Mouse (Mus musculus): Measurements from ENCODE around the gene Muc1.

Muc1 gene

DNA sequence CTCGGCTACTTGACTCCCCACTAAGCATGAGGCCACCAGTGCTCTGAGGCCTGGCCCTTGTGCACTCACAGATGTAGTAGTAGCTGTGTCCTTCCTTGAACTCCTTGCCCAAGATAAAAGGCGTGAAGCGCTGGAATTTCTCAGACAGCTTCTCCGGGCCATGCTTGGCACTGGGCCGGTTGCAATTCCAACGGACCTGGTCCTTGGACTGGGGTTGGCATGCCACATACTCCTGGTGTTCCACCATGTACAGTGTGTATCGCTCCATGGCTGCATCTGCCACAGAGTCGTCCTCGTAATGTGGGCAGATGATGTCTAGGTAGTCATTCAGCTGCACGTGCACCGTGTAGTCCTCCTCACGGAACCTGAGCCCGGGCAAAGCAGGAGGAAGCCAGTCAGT lies 47.2 kb downstream of the Muc1 start:
- DNase-seq, result no peak

GRCm38 (mm10) chr3:89277281-89278021 lies 48.6 kb downstream of the Muc1 start:
- DNase-seq, result no peak

DNA sequence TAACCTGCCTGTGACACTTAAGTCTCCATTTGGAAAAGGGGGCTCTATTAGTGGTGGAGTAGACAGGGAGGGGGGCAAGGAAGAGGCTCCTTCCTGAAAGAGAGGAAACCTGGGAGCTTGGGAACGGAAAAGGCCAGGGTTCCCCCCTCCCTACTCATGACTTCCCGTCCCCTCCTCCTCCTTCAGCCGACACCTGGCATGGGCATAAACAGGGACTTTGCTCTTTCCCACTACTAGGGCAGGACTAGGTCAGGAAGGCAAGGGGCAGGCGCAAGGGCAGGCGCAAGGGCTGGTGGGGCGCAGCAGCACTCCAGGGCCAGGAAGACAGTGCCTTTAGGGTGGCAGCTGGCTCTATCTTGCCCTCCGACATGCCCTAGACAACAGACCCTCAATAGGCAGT lies 49.2 kb downstream of the Muc1 start:
- DNase-seq, result no peak

GRCm38 (mm10) chr3:89278643-89279042 lies 49.8 kb downstream of the Muc1 start:
- DNase-seq, result no peak

- peak; percentile 64 to 74 for DNase-seq
Observed at GRCm38 (mm10) chr3:89279153-89279890, 50.5 kb downstream of the Muc1 start.

DNA sequence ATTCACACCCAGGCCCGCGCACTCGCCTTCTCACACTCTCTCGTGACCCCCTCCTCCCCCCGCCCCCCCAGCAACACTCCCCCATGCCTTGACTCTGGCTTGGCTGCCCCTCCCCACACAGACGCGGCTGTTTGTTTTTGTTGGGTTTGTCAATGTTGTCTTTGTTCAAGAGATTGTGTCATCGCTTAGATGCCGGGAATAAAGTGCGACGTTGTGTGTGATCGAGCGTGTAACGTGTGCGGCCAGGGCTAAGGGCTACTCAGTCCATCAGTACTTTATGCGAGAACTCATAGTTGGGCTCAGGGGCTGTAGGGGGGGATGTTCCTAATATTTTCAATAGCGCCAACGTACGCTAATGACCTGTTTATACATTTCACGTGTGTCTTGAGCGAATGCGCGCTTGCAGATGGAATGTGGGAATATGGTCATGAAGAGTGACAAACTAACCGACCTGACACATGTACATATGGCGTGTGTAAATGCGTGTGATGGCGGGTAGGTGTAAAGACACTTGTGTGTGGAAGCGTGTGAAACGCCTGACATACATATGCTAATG lies 51.3 kb downstream of the Muc1 start:
- peak in 1 of 2 experiments; percentile 16 for DNase-seq

GRCm38 (mm10) chr3:89280606-89281511 lies 52.0 kb downstream of the Muc1 start, which contains the start of gene Efna1:
TSS of gene Efna1 (minus strand) at chr3:89281142.
- peak; percentile 24 to 38 for DNase-seq

GRCm38 (mm10) chr3:89281579-89282290 lies 52.9 kb downstream of the Muc1 start:
- DNase-seq, result peak; percentile 70 to 91

- DNase-seq, result no peak
Observed at GRCm38 (mm10) chr3:89282291-89282643, 53.4 kb downstream of the Muc1 start.

Measured in spleen, adult 18-20 months (tissue).